Mouse (Mus musculus) G1E-ER4 (cell line): Measurements from ENCODE around the gene Llgl2. TPM values are rescaled to one million over a fixed set of nuclear protein-coding genes. Genes with fewer than 3 reads are reported as not detected.

Experiments
- GATA1 ChIP-seq: IDR thresholded peaks from one replicate; pipeline ENCODE4 v1.8.0; 2012; ENCODE audit warnings: low read length, inconsistent platforms
- polyA plus RNA-seq: library from polyadenylated mRNA; stranded (reverse); fragments of >175 nt; gene quantifications from 2 replicates; pipeline ENCODE4 v1.2.3, GENCODE M21; 2012

Llgl2 gene
- polyA plus RNA-seq, result 23.4 and 41.3 TPM in 2 replicates

DNA sequence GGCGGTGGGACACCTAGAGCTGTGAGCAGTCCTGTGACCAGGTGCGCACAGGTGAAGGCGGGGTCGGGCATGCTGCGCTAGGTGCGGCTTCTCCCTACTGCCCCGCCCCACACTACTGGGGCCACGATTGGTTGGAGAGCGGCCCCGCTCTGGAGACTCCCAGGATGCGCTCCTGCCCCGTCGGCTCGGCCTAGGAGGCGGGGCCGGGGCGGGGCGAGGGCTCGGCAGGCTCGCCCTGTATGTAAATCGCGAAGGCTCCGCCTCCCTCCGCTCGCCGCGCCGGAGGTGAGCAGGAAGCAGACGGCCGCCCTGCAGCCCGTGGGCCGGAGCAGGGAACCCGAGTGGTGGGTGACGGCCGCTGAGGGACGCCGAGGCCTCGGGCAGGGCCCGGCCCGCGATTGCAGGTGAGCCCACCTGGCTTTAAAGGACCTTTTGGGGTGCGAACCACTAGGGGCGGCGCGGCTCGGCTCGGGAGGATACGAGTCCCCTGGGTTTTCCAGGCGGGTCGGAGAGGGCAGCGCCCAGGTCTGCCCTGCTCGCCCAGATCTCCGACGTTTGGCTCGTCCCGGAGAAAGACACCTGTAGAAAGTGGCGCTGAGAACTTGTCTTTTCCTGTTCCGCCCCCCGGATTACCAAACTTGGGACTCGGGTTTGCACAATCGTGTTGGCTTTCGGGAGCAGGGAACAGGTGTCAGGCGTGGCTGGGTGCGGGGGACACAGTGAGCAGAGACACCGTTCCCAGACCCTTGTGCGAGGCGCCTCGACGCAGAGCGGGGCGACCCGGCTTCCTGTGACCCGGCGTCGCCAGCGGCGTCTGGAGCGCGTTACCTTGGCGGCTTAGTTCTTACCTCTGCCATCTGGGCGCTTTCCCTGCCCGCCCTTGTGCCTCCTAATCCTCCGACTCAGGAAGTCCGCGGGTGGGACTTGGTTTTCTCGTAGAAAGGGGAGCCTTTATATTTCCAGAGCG is at the start of gene Llgl2:
Gene Llgl2 (plus strand): TSS at position 276 of the 967 bp plus-strand sequence.
- no peak for TF ChIP-seq GATA1

GRCm38 (mm10) chr11:115774653-115775052 is 49.2 kb upstream of the Llgl2 start:
- no peak for TF ChIP-seq GATA1

- TF ChIP-seq GATA1, result no peak
Measured at GRCm38 (mm10) chr11:115775821-115776665, 47.8 kb upstream of the Llgl2 start.

- TF ChIP-seq GATA1, result no peak
Measured at GRCm38 (mm10) chr11:115776954-115777353, 46.9 kb upstream of the Llgl2 start.

- TF ChIP-seq GATA1, result no peak
Measured at GRCm38 (mm10) chr11:115777487-115778335, 46.1 kb upstream of the Llgl2 start.

- TF ChIP-seq GATA1, result peak; percentile 4
Measured at GRCm38 (mm10) chr11:115779038-115779571, 44.7 kb upstream of the Llgl2 start.

- no peak for TF ChIP-seq GATA1
Measured at GRCm38 (mm10) chr11:115780141-115781070, 43.4 kb upstream of the Llgl2 start.

DNA sequence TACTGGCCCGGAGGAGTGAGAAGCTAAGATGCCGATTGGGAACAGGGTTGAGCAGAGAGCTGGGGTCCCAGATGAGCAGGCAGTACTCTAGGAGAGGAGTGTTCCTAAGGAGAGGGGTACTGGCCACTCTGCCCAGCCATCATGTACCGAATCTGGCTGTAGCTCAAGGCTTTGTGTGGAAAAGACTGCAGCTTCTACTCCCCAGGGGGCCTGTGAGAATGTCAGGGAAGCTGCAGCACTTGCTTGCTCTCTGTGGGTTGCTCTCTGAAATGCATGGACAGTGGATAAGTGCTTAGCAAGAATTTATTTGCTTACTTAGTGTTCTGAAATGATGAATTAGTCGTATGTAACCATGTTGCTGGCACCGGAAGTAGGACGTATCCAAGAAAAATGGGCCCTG is 37.4 kb upstream of the Llgl2 start:
- TF ChIP-seq GATA1, result no peak

- no peak for TF ChIP-seq GATA1
Measured at GRCm38 (mm10) chr11:115789787-115790186, 34.1 kb upstream of the Llgl2 start.

DNA sequence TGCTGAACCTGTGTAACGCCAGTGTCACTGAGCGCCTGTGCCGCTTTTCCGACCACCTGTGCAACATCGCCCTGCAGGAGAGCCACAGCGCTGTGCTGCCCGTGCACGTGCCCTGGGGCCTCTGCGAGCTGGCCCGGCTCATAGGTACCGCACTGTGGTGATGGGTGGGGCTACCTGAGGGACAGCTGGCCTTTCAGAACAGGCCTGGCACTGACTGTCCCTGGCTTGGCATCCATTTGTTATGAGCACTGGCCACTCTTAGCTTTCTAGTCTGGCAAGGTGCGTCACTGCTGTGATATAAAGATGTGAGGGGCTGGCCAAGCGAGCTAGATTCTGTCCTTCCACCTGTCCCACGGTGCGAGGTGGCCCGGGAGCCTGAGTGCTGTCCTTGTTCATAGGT is 31.9 kb upstream of the Llgl2 start:
- TF ChIP-seq GATA1, result no peak

- TF ChIP-seq GATA1, result no peak
Measured at GRCm38 (mm10) chr11:115792353-115792752, 31.5 kb upstream of the Llgl2 start.

- TF ChIP-seq GATA1, result no peak
Measured at GRCm38 (mm10) chr11:115796898-115797297, 27.0 kb upstream of the Llgl2 start.

GRCm38 (mm10) chr11:115797665-115798064 is 26.2 kb upstream of the Llgl2 start:
- TF ChIP-seq GATA1, result no peak

DNA sequence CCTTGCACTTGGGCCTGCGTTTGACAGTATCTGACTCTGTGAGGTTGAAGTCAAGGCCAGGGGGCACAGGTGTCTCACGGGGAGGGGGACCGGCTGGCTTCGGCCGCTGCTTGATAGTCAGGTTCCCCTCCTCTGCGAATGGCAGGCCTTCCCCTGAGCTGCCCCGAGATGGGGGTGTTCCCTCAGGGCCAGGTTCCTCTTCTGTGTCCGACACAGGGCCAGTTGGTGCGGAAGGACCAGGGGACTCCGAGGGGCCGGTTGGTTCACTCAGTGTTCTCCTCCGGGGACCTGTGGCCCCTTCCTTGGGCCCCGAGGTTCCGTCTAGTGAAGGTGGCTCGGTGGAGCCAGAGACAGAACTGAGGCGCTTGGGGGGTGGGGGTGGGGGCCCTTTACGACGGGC is 22.9 kb upstream of the Llgl2 start:
- TF ChIP-seq GATA1, result no peak
